Mouse (Mus musculus) left cerebral cortex, postnatal 14 days (tissue): Measurements from ENCODE around the gene Abcc2. TPM values are rescaled to one million over a fixed set of nuclear protein-coding genes. Genes with fewer than 3 reads are reported as not detected.

Source experiments
- DNase-seq, 2 experiments: peaks; one replicate each; pipeline ENCODE4 v3.0.0; 2021 to 2022; ENCODE audit warnings: low spot score in 2 of 2, mixed read lengths in 1 of 2
- intact Hi-C: fragments of 180-260 bp; cut with DNase I; formaldehyde crosslinking; loops from one replicate; pipeline ENCODE4 v1.15.1; 2025
- total RNA-seq, 2 experiments: library from RNA; stranded (reverse); gene quantifications; 2 replicates each; pipeline ENCODE4 v1.2.3; 2021

The Abcc2 gene
- total RNA-seq, 2 experiments from 2014 or later = 0.11 to 0.66 TPM

- no peak for DNase-seq
- intact Hi-C loops = no loop called here
Measured at GRCm38 (mm10) chr19:43886371-43887099, 104.5 kb downstream of the Abcc2 start.

- intact Hi-C loops = no loop called here
- DNase-seq = no peak
Measured at GRCm38 (mm10) chr19:43887242-43887641, 105.2 kb downstream of the Abcc2 start.

- no peak for DNase-seq
- intact Hi-C loops = no loop called here
Measured at GRCm38 (mm10) chr19:43887725-43888124, 105.7 kb downstream of the Abcc2 start.

Other genes with a start within 250 kb of the Abcc2 start
- gene Nkx2-3, start 169.9 kb upstream of the Abcc2 start, total RNA-seq = not detected
- 10 to 100 TPM; 30.2 to 36.4 TPM for gene Slc25a28, start 107.3 kb upstream of the Abcc2 start, total RNA-seq
- 10 to 100 TPM; 24.0 to 25.6 TPM for gene Entpd7, start 92.5 kb upstream of the Abcc2 start, total RNA-seq
- gene Cutc, start 29.2 kb upstream of the Abcc2 start, total RNA-seq = 1 to 10 TPM; 4.0 to 6.0 TPM
- gene Cox15, start 29.2 kb upstream of the Abcc2 start, total RNA-seq = 10 to 100 TPM; 18.6 to 19.2 TPM
- gene Dnmbp, start 158.0 kb downstream of the Abcc2 start, total RNA-seq = 10 to 100 TPM in 1 of 2 experiments, 1 to 10 TPM in 1; 9.4 to 10.7 TPM
- gene Cpn1, start 204.4 kb downstream of the Abcc2 start, total RNA-seq = under 1 TPM; 0.15 to 0.31 TPM
- under 1 TPM; 0.24 to 0.40 TPM for gene Cyp2c23, start 247.0 kb downstream of the Abcc2 start, total RNA-seq